Mouse (Mus musculus) kidney, embryonic 15.5 days (tissue): ENCODE measurements around the gene Egfem1. TPM values are rescaled to one million over a fixed set of nuclear protein-coding genes. Genes with fewer than 3 reads are reported as not detected.

ENCODE experiments used
- ATAC-seq: fragments of 200-750 bp; cut with Nextera tagmentation; replicated peaks from 2 replicates; pipeline ENCODE4 v1.8.0; 2017; ENCODE audit warnings: moderate TSS enrichment; ENCODE audit not compliant: low FRiP score
- H3K27ac ChIP-seq: fragments of 300-500 bp; sonication (generic); 2 replicates; pipeline ENCODE4 v1.5.1; 2015; ENCODE audit warnings: mild to moderate bottlenecking, inconsistent platforms
- H3K27me3 ChIP-seq: fragments of 300-500 bp; sonication (generic); 2 replicates; pipeline ENCODE4 v1.6.1; 2015; ENCODE audit warnings: inconsistent platforms
- H3K36me3 ChIP-seq: fragments of 300-500 bp; sonication (generic); 2 replicates; pipeline ENCODE4 v1.6.1; 2015; ENCODE audit warnings: inconsistent platforms
- H3K4me1 ChIP-seq: fragments of 300-500 bp; sonication (generic); 2 replicates; pipeline ENCODE4 v1.6.1; 2015; ENCODE audit warnings: inconsistent platforms
- H3K4me2 ChIP-seq: fragments of 300-500 bp; sonication (generic); 2 replicates; pipeline ENCODE4 v1.6.1; 2015; ENCODE audit warnings: moderate library complexity, mild to moderate bottlenecking, inconsistent platforms
- H3K4me3 ChIP-seq: fragments of 300-500 bp; sonication (generic); replicated peaks from 2 replicates; pipeline ENCODE4 v1.5.1; 2015; ENCODE audit warnings: mild to moderate bottlenecking, inconsistent platforms
- H3K9ac ChIP-seq: fragments of 300-500 bp; sonication (generic); 2 replicates; pipeline ENCODE4 v1.6.1; 2015; ENCODE audit warnings: mild to moderate bottlenecking, inconsistent platforms
- H3K9me3 ChIP-seq: fragments of 300-500 bp; sonication (generic); replicated peaks from 2 replicates; pipeline ENCODE4 v1.6.1; 2016; ENCODE audit warnings: inconsistent platforms
- WGBS: fragments of 180-500 bp; shearing (Covaris S2); methylation state at CpG from one replicate; pipeline ENCODE4 v1.1.7; 2015; ENCODE audit warnings: mixed read lengths; 5-methylcytosine and 5-hydroxymethylcytosine counted together
- polyA plus RNA-seq: library from polyadenylated mRNA; unstranded; fragments of >200 nt; fragmentation: Nextera tagmentation; extraction: Ambion mirVana; gene quantifications from 2 replicates; pipeline ENCODE4 v1.2.1, GENCODE M21; 2015

Egfem1 gene
- polyA plus RNA-seq, 1 experiment from 2014 or later: 1.4 TPM

GRCm38 (mm10) chr3:29399064-29399463 lies 317.2 kb downstream of the Egfem1 start:
- no peak overlapping the region for H3K9ac ChIP-seq
- WGBS: 87% methylated on average over 3 of the region's 3 CpGs
- H3K4me3 ChIP-seq: no peak overlapping the region
- ATAC-seq: no peak
- no peaks in the 10 kb centered on the region for H3K4me1 ChIP-seq
- H3K4me2 ChIP-seq: no peak overlapping the region
- no peaks in the 10 kb centered on the region for H3K9me3 ChIP-seq
- no peaks in the 10 kb centered on the region for H3K27me3 ChIP-seq
- H3K36me3 ChIP-seq: no peaks in the 10 kb centered on the region
- H3K27ac ChIP-seq: no peak overlapping the region

- no peaks in the 10 kb centered on the region for H3K27me3 ChIP-seq
- H3K36me3 ChIP-seq: no peaks in the 10 kb centered on the region
- no peaks in the 10 kb centered on the region for H3K9me3 ChIP-seq
- H3K27ac ChIP-seq: no peak overlapping the region
- no peak overlapping the region for H3K4me2 ChIP-seq
- 95% methylated on average over 2 of the region's 2 CpGs for WGBS
- H3K4me3 ChIP-seq: no peak overlapping the region
- no peak overlapping the region for H3K9ac ChIP-seq
- no peak for ATAC-seq
- no peaks in the 10 kb centered on the region for H3K4me1 ChIP-seq
Observed at GRCm38 (mm10) chr3:29421634-29422033, 339.8 kb downstream of the Egfem1 start.

- Histone ChIP-seq H3K4me2 (no peak overlapping the region), H3K9me3 (no peaks in the 10 kb centered on the region), H3K27me3 (no peaks in the 10 kb centered on the region), H3K4me3 (no peak overlapping the region), H3K27ac (no peak overlapping the region), H3K9ac (no peak overlapping the region), H3K36me3 (no peaks in the 10 kb centered on the region), H3K4me1 (no peaks in the 10 kb centered on the region)
- ATAC-seq: no peak
- WGBS: 76% methylated on average over 10 of the region's 10 CpGs
Observed at GRCm38 (mm10) chr3:29432109-29433091, 350.6 kb downstream of the Egfem1 start.

- no peak overlapping the region for H3K9ac ChIP-seq
- ATAC-seq: no peak
- H3K27me3 ChIP-seq: no peaks in the 10 kb centered on the region
- no peaks in the 10 kb centered on the region for H3K36me3 ChIP-seq
- no peaks in the 10 kb centered on the region for H3K4me1 ChIP-seq
- no peak overlapping the region for H3K4me3 ChIP-seq
- no peak overlapping the region for H3K27ac ChIP-seq
- H3K4me2 ChIP-seq: no peak overlapping the region
- 86% methylated on average over 6 of the region's 6 CpGs for WGBS
- H3K9me3 ChIP-seq: no peaks in the 10 kb centered on the region
Observed at GRCm38 (mm10) chr3:29443024-29443423, 361.2 kb downstream of the Egfem1 start.

- no peak overlapping the region for H3K4me3 ChIP-seq
- 54% methylated on average over 5 of the region's 5 CpGs for WGBS
- H3K27me3 ChIP-seq: no peaks in the 10 kb centered on the region
- H3K4me1 ChIP-seq: no peaks in the 10 kb centered on the region
- no peak for ATAC-seq
- no peak overlapping the region for H3K4me2 ChIP-seq
- H3K27ac ChIP-seq: no peak overlapping the region
- no peaks in the 10 kb centered on the region for H3K9me3 ChIP-seq
- H3K36me3 ChIP-seq: no peaks in the 10 kb centered on the region
- H3K9ac ChIP-seq: no peak overlapping the region
Observed at GRCm38 (mm10) chr3:29444661-29445060, 362.8 kb downstream of the Egfem1 start.

GRCm38 (mm10) chr3:29446081-29446480 lies 364.3 kb downstream of the Egfem1 start:
- whole genome bisulfite sequencing: 63% methylated on average over 3 of the region's 3 CpGs
- H3K27ac ChIP-seq: no peak overlapping the region
- H3K4me1 ChIP-seq: no peaks in the 10 kb centered on the region
- H3K4me3 ChIP-seq: no peak overlapping the region
- no peaks in the 10 kb centered on the region for H3K9me3 ChIP-seq
- no peak for ATAC-seq
- H3K9ac ChIP-seq: no peak overlapping the region
- no peaks in the 10 kb centered on the region for H3K36me3 ChIP-seq
- H3K27me3 ChIP-seq: no peaks in the 10 kb centered on the region
- H3K4me2 ChIP-seq: no peak overlapping the region

GRCm38 (mm10) chr3:29448829-29449406 lies 367.1 kb downstream of the Egfem1 start:
- H3K4me1 ChIP-seq: no peaks in the 10 kb centered on the region
- no peak overlapping the region for H3K4me2 ChIP-seq
- H3K27ac ChIP-seq: no peak overlapping the region
- WGBS: 76% methylated on average over 5 of the region's 5 CpGs
- H3K4me3 ChIP-seq: no peak overlapping the region
- H3K36me3 ChIP-seq: no peaks in the 10 kb centered on the region
- no peak overlapping the region for H3K9ac ChIP-seq
- ATAC-seq: no peak
- H3K27me3 ChIP-seq: no peaks in the 10 kb centered on the region
- H3K9me3 ChIP-seq: no peaks in the 10 kb centered on the region

- no peak overlapping the region for H3K4me2 ChIP-seq
- no peak for ATAC-seq
Observed at GRCm38 (mm10) chr3:29498211-29498610, 416.4 kb downstream of the Egfem1 start.

GRCm38 (mm10) chr3:29499188-29499587 lies 417.4 kb downstream of the Egfem1 start:
- H3K27me3 ChIP-seq: no peaks in the 10 kb centered on the region
- ATAC-seq: no peak
- no peaks in the 10 kb centered on the region for H3K9me3 ChIP-seq
- no peaks in the 10 kb centered on the region for H3K4me1 ChIP-seq
- 79% methylated on average over 6 of the region's 6 CpGs for WGBS
- no peak overlapping the region for H3K9ac ChIP-seq
- H3K36me3 ChIP-seq: no peaks in the 10 kb centered on the region
- H3K4me3 ChIP-seq: no peak overlapping the region
- H3K4me2 ChIP-seq: no peak overlapping the region
- H3K27ac ChIP-seq: no peak overlapping the region

More at GRCm38 (mm10) chr3:29498211-29498610, 416.4 kb downstream of the Egfem1 start:
- no peak overlapping the region for H3K9ac ChIP-seq
- H3K4me3 ChIP-seq: no peak overlapping the region
- no peaks in the 10 kb centered on the region for H3K27me3 ChIP-seq
- H3K27ac ChIP-seq: no peak overlapping the region
- H3K9me3 ChIP-seq: no peaks in the 10 kb centered on the region
- no peaks in the 10 kb centered on the region for H3K4me1 ChIP-seq
- WGBS: 80% methylated on average over 2 of the region's 2 CpGs
- H3K36me3 ChIP-seq: no peaks in the 10 kb centered on the region

GRCm38 (mm10) chr3:29525298-29525962 lies 443.6 kb downstream of the Egfem1 start:
- Histone ChIP-seq H3K4me1 (no peaks in the 10 kb centered on the region), H3K9ac (no peak overlapping the region), H3K36me3 (no peaks in the 10 kb centered on the region), H3K27me3 (no peaks in the 10 kb centered on the region), H3K4me2 (no peak overlapping the region), H3K4me3 (no peak overlapping the region), H3K27ac (no peak overlapping the region), H3K9me3 (no peaks in the 10 kb centered on the region)
- WGBS: 86% methylated on average over 11 of the region's 11 CpGs
- no peak for ATAC-seq

- no peaks in the 10 kb centered on the region for H3K36me3 ChIP-seq
- H3K27ac ChIP-seq: no peak overlapping the region
- H3K9ac ChIP-seq: no peak overlapping the region
- no peaks in the 10 kb centered on the region for H3K27me3 ChIP-seq
- no peak overlapping the region for H3K4me2 ChIP-seq
- ATAC-seq: no peak
- no peaks in the 10 kb centered on the region for H3K4me1 ChIP-seq
- WGBS: 91% methylated on average over 12 of the region's 12 CpGs
- H3K9me3 ChIP-seq: no peaks in the 10 kb centered on the region
- no peak overlapping the region for H3K4me3 ChIP-seq
Observed at GRCm38 (mm10) chr3:29525963-29526301, 444.1 kb downstream of the Egfem1 start.

GRCm38 (mm10) chr3:29539211-29539610 lies 457.4 kb downstream of the Egfem1 start:
- Histone ChIP-seq H3K4me3 (no peak overlapping the region), H3K27me3 (no peaks in the 10 kb centered on the region), H3K36me3 (no peaks in the 10 kb centered on the region), H3K9me3 (no peaks in the 10 kb centered on the region), H3K27ac (0 out of 2 replicates have a peak overlapping the region, but pooled peaks have one; percentile 18), H3K4me2 (no peak overlapping the region), H3K9ac (no peak overlapping the region), H3K4me1 (no peaks in the 10 kb centered on the region)
- ATAC-seq: 0 out of 2 replicates have a peak, but pooled peaks have one; percentile 56
- WGBS: 56% methylated on average over 2 of the region's 2 CpGs
